Mouse (Mus musculus) lung, postnatal 25 days (tissue): ENCODE results near the gene Fto.

Experiments
- DNase-seq: peaks from one replicate; pipeline ENCODE4 v3.0.0; 2022; ENCODE audit warnings: low spot score

Gene Fto

DNA sequence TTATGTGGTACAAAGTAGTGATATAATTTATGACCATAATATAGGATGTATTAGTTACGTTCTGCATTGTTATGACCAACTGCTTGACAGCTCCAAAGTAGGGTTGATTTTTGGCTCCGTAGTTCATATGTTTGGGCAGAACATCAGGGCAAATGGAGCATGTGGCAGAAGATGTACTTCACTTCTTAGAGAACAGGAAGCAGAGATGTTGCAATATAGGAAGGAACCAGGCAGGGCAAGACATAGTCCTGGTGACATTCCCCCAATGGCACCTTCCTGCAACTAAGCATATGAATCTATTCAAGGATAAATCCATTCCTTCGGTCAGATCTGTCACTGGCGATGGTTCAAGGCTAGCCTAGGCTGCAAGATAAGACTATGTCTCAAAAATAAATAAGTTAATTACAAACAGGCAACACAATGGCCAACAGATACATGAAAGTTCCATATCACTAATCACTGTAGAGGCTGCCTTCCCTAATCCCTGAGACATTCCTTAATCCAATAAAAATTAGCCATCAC, 44.2 kb downstream of the Fto start:
- no peak for DNase-seq

GRCm38 (mm10) chr8:91358016-91358415, 44.7 kb downstream of the Fto start:
- no peak for DNase-seq

GRCm38 (mm10) chr8:91359511-91359910, 46.2 kb downstream of the Fto start:
- no peak for DNase-seq

DNA sequence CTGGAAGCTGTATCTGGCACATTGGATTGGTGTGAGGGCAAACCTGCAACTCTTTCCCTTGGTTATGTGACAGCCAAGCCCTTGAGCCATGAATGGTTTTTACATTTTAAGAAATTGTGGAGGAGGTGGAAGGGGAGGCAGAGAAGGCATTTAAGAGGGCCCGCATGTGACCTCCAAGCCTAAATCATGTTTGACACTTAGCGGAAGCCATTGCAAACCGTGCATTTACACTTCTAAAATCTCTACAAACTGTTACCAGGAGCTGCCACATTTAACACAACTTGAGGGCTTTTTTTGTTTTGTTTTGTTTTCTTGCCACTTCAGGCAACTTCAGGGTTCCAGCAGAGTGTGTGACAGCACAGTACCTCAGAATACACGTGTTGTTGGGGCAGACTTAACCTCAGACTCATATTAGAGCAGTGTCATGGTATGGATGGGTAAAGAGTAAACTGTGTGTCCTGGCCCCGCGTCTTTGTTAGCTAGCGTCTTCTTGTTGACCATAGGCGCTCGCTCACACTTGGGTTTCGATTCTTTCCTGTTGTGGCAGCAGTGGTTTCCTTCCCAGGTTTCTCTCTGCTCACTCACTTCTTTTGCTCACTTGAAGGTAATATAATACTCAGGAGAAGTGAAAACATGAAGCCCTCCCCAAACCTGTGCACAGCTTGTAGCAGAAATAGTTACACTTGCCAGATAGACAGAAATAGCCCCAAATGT, 47.5 kb downstream of the Fto start:
- DNase-seq: no peak

- DNase-seq: no peak
Observed at GRCm38 (mm10) chr8:91363272-91363860, 50.0 kb downstream of the Fto start.

- DNase-seq: no peak
Observed at GRCm38 (mm10) chr8:91364216-91364615, 50.9 kb downstream of the Fto start.

DNA sequence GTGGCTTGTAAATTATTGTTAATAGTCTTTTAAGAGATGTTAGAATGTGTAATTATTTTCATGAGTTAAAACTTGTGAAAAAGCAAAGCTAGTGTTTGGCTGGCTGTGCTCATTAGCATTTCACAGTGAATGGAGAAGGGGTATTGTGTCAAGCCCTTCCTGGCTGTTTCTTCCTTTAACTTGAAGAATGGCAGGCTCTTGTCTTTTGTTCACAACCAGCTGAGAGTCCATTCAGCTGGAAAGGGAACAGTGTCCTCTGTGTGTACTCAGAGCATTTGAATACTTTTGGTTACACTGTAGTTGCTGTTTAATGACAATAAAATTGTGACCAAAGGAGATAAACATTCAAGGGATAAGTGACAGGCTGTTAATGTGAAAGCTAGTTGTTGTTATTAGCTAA, 52.5 kb downstream of the Fto start:
- DNase-seq: no peak

DNA sequence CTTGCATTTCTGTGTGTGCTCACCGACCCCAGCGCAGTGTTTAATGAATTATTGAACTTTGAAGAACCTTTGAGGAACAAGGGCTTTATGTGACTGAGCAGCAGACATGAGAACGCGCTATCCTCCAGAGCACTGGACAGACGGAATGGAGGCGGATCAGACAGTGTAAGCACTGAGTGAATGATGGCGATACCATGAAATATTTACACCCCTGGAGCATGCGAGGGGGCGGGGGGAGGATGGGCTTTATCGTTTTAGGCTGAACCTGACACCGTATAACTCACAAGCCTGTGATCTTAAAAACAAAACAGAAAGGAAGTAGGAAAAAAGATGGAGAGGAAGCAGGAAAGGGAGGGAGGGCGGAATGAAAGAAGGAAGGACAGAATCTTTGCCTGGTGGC, 57.6 kb downstream of the Fto start:
- no peak for DNase-seq

GRCm38 (mm10) chr8:91371995-91372394, 58.7 kb downstream of the Fto start:
- no peak for DNase-seq

DNA sequence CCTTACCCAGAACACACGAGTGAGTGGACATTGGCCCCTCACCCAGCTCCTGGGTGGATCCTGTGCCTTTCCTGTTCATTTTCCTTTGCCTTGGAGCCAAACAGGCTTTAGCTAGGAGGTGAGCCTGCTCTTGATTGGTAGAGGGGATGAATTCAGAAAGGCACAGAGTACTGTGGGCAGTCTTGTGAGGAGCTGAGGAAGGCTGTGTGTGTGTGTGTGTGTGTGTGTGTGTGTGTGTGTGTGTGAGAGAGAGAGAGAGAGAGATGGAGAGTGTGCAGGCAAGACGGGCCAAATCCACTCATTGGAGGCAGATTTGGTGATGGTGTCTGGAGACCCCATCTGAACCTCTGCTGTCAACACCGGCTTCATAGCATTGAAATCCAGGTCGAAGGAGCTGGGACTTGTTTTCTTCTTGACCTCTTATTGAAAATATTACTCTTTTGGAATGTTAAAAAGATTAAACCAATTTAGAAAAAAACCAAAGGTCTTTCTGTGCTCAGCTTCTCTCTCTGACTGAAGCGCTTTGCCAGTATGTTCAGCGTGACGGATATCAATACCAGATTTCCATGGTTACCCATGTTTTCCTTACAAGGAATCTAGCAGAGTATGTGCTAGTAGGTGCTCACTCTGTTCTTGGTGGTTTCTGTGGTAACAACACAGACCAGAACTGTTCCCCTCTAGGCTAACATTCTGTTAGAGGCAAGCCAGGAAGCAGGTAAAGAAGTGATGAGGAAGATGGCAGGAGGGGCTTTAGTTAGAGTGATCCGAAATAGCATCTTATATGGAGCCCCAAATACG, 59.7 kb downstream of the Fto start:
- DNase-seq: no peak

DNA sequence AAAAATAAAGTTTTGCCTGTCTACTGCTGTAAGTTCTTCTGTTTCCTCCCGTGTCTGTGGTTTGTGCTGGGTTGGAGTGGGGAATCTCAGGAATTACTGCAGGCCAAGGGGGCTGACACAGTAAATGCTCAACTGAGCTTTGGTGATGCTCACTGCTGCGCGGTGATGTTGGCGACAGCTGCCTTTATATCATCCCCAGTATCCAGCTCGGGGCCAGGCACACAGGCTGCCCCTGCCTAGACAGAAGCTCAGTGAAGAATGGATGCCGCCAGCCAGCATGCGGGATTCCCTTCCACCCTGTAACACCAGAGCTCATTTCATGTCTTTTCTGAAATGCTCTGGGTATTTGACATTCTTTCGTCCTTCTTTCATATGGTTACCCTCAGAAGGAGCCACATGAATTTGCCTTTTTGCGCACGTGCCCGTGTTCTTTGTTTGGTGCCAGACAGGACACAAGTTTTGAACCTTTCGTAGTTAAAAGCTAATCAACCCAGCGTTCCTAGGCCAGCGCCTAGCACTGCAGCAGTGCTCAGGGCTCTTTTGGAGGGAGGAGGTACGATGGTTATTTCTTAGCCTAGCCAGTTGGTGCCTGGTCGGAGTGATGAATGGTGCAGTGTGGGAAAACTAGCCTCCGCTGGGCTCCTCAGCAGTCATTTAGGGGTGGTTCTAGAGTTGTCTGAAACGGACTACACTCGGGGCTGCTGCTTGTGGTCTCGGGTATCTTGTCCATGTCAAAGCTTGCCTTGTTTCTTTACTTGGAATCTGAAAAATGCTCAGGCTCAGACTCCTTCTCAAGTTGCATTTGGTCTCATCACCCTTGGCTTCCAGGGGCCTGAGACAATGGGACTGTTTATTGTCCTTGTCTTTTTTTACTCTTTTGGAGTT, 62.0 kb downstream of the Fto start:
- no peak for DNase-seq

DNA sequence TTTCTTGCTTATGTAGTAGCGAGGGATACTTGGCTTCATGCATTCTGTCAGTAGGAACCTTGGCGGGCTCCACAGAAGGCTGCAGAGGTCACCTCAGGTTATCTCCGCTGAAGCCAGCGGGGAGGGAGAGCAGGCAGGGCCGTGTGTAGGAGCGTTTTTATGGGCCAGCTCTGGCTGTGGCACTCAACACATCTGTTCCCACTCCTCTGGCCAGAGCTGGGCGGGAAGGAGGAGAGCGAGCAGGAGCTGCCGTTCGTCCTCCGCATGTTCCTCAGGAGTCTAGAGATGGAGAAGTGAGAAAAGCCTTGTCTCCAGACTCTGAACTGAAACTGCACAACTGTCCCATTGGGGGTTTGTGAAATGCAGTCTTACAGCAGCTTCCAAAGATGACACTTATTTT, 63.5 kb downstream of the Fto start:
- DNase-seq: no peak

- DNase-seq: no peak
Observed at GRCm38 (mm10) chr8:91377275-91377674, 64.0 kb downstream of the Fto start.

GRCm38 (mm10) chr8:91378846-91379499, 65.6 kb downstream of the Fto start:
- DNase-seq: peak; percentile 80

DNA sequence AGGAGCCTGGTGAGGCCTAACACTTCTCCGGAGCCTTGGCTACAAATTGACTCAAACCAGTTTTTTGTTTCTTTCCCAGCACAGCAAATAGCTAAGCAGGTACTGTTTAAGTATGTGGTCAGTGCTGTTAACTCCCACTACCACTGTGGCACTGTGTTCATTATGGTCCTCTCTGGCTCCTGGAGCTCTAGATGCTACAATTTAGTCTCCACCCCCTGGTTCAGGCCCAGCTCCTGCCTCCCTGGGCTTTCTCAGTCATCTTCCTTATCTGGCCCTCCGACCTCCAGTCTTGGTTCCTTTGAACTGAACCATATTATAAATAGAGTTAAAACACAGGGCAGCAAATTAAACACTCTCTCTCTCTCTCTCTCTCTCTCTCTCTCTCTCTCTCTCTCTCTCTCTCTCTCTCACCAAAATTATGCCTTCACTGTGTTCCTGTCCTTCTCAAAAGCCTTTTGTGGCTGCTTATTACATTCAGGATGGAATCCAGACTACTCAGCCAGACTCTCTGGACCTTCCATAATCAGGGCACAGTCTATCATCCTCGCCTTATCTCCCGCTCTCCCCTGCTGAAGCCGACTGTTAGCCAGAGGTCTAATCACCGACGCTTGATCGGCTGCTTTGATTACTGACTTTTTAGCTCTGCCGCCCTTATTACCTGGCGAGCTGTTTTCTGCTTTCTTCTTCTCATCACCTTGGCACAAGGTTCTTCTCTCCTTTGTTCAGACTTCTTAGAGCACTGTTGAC, 67.6 kb downstream of the Fto start:
- DNase-seq: no peak

- DNase-seq: peak; percentile 86
Observed at GRCm38 (mm10) chr8:91381543-91382106, 68.3 kb downstream of the Fto start.

DNA sequence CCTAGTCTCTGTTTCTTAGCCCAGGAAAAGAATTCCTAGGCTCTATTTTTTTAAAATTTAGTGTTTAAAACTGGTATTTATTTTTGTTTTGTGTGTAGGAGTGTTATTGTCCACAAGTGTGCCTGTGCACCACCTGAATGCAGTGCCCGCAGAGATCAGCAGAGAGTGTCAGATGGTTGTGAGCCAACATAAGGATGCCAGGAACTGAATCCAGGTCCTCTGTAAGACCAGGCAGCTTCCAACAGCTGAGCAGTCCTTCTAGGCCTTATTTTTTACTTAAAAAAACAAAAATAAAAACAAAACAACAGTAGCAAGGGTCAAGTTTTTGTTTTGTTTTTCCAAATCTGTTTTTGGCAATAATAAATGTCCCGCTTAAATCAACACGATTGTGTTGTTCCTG, 69.9 kb downstream of the Fto start:
- DNase-seq: no peak

DNA sequence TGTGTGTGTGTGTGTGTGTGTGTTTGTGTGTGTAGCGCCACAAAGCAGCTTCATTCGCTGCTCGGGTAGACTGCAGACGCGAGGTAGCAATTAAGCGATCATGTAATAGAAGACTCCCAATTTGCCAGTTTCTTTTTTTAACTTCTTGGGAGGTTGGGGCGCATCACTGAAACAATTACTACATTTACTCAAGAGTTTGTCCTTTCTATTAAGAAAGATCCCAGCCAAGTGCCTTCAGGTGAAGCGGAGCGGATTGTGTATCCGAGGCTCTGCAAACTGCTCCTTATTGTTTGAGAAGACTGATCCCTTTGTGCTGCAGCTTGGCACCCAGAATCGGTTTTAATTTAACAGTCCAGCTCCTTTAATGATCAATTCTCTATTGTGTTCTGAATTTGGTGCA, 70.5 kb downstream of the Fto start:
- no peak for DNase-seq

GRCm38 (mm10) chr8:91384389-91384788, 71.1 kb downstream of the Fto start:
- no peak for DNase-seq

DNA sequence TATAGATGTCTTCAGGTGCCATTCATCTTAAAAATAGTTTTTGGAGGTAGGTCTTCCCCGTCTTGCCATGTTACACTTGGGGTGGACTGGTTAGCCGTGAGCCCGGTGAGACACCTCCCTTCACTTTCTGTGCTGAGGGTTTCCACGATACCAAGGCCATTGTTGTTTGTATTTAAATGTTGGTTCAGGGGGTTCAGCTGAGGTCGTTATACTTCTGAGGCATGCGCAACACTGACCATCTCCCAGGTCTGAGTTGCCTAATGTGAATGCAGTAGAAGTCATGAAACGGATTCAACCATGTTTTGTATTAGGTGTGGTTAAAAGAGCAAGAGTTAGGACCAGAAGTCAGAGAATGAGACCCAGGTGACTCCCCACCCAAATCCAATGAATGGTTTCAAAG, 72.5 kb downstream of the Fto start:
- no peak for DNase-seq
